Mouse (Mus musculus): ENCODE measurements around the gene Ankrd45.

GRCm38 (mm10) chr1:161126461-161126860 lies 16.0 kb upstream of the Ankrd45 start:
- TF ChIP-seq GATA1 (IDR thresholded peaks at IDR 0.05; ENCODE audit: borderline replicate concordance, low read length) (no peak), FLI1 (IDR thresholded peaks at IDR 0.05; ENCODE audit: low read length) (no peak)
